Mouse (Mus musculus) T-helper 1 cell (primary cell): ENCODE measurements around the gene Pacsin2.

Source experiments
- in situ Hi-C: fragments of 300-600 bp; cut with MboI, MseI; formaldehyde crosslinking; loops from one replicate; pipeline ENCODE4 v1.15.1; 2025; ENCODE audit warnings: high pct_unique_total_duplicates

The Pacsin2 gene

GRCm38 (mm10) chr15:83332373-83332772, 132.0 kb downstream of the Pacsin2 start:
- in situ Hi-C loops, result no loop called here

- in situ Hi-C loops, result loop anchor here (10.0 kb wide), 1 partner anchor 416 kb away; no protein-coding TSS in a partner anchor
Measured at GRCm38 (mm10) chr15:83328952-83329351, 135.5 kb downstream of the Pacsin2 start.
